Mouse (Mus musculus) Muller cell, postnatal 12 days (primary cell): ENCODE measurements around the gene Zfp3.
A peak's percentile ranks its signal among the peaks of the same experiment; 100 is the strongest.
"Not testable (repeated sequence)": the region's sequence is repeated elsewhere in the genome, so short reads cannot be mapped to it uniquely, and the experiment has no call there.

ENCODE experiments used
- DNase-seq: peaks from one replicate; pipeline ENCODE4 v3.0.0-alpha.2; 2015; ENCODE audit errors: inconsistent ontology term

Gene Zfp3

GRCm38 (mm10) chr11:70755645-70756044 is 8.4 kb upstream of the Zfp3 start:
- DNase-seq: peak; percentile 81

GRCm38 (mm10) chr11:70760446-70760845 is 3.6 kb upstream of the Zfp3 start:
- not testable (repeated sequence) for DNase-seq

GRCm38 (mm10) chr11:70762641-70763040 is 1.4 kb upstream of the Zfp3 start:
- no peak for DNase-seq

GRCm38 (mm10) chr11:70763582-70763935 is 450 bp upstream of the Zfp3 start:
- no peak for DNase-seq

GRCm38 (mm10) chr11:70765776-70766445 is 1.9 kb downstream of the Zfp3 start:
- peak; percentile 66 for DNase-seq

- no peak for DNase-seq
Observed at GRCm38 (mm10) chr11:70770804-70771203, 6.8 kb downstream of the Zfp3 start.

- peak; percentile 61 for DNase-seq
Observed at GRCm38 (mm10) chr11:70776830-70777571, 13.0 kb downstream of the Zfp3 start.

GRCm38 (mm10) chr11:70777634-70778033 is 13.6 kb downstream of the Zfp3 start:
- DNase-seq: no peak

- DNase-seq: peak; percentile 25
Observed at GRCm38 (mm10) chr11:70778058-70778457, 14.0 kb downstream of the Zfp3 start.

- DNase-seq: no peak
Observed at GRCm38 (mm10) chr11:70785908-70786307, 21.9 kb downstream of the Zfp3 start.

- no peak for DNase-seq
Observed at GRCm38 (mm10) chr11:70787052-70787451, 23.0 kb downstream of the Zfp3 start.

- DNase-seq: no peak
Observed at GRCm38 (mm10) chr11:70788972-70789655, 25.1 kb downstream of the Zfp3 start.

GRCm38 (mm10) chr11:70790426-70790825 is 26.4 kb downstream of the Zfp3 start:
- DNase-seq: no peak

GRCm38 (mm10) chr11:70790874-70791551 is 27.0 kb downstream of the Zfp3 start:
- no peak for DNase-seq

- DNase-seq: no peak
Observed at GRCm38 (mm10) chr11:70791676-70792075, 27.7 kb downstream of the Zfp3 start.

GRCm38 (mm10) chr11:70792409-70792808 is 28.4 kb downstream of the Zfp3 start:
- DNase-seq: no peak

- no peak for DNase-seq
Observed at GRCm38 (mm10) chr11:70802208-70802864, 38.3 kb downstream of the Zfp3 start.

- no peak for DNase-seq
Observed at GRCm38 (mm10) chr11:70802865-70803261, 38.9 kb downstream of the Zfp3 start.

GRCm38 (mm10) chr11:70803711-70804200 is 39.7 kb downstream of the Zfp3 start:
- DNase-seq: no peak

GRCm38 (mm10) chr11:70804395-70804794 is 40.4 kb downstream of the Zfp3 start:
- no peak for DNase-seq

- DNase-seq: no peak
Observed at GRCm38 (mm10) chr11:70805641-70806175, 41.7 kb downstream of the Zfp3 start.
